Mouse (Mus musculus): ENCODE data around the gene Mboat2. TPM values are rescaled to one million over a fixed set of nuclear protein-coding genes. Genes with fewer than 3 reads are reported as not detected.

Mboat2 gene
- polyA plus RNA-seq, 1 experiment from 2014 or later: 44.5 TPM

GRCm38 (mm10) chr12:25010416-25010815 is 179.7 kb downstream of the Mboat2 start:
- peaks cover 54% of the 10 kb centered on the region for H3K36me3 ChIP-seq (ENCODE audit: insufficient read depth, low read length)
- no peaks in the 10 kb centered on the region for H3K27me3 ChIP-seq (ENCODE audit: insufficient read depth, low read length)
- no peak overlapping the region for H3K9ac ChIP-seq (ENCODE audit: low read depth, low read length)
- no peak for ATAC-seq (replicated peaks; ENCODE audit: low FRiP score, low read depth)
- WGBS: 90% methylated on average over 1 of the region's 1 CpGs
- H3K4me3 ChIP-seq (replicated peaks; ENCODE audit: low read depth, low read length): no peak overlapping the region
- H3K4me2 ChIP-seq (ENCODE audit: low read length): no peak overlapping the region
- no peak for DNase-seq (ENCODE audit: low spot score)
- H3K9me3 ChIP-seq (replicated peaks; ENCODE audit: low read length): no peaks in the 10 kb centered on the region
- no peak for TF ChIP-seq CTCF (IDR thresholded peaks at IDR 0.05; ENCODE audit: low read depth)
- no peaks in the 10 kb centered on the region for H3K4me1 ChIP-seq (replicated peaks; ENCODE audit: insufficient read depth, low read length)
- no peak overlapping the region for H3K27ac ChIP-seq

GRCm38 (mm10) chr12:25011733-25012367 is 181.2 kb downstream of the Mboat2 start:
- no peak overlapping the region for H3K27ac ChIP-seq
- H3K36me3 ChIP-seq (ENCODE audit: insufficient read depth, low read length): peaks cover 63% of the 10 kb centered on the region
- no peak for TF ChIP-seq CTCF (IDR thresholded peaks at IDR 0.05; ENCODE audit: low read depth)
- H3K4me1 ChIP-seq (replicated peaks; ENCODE audit: insufficient read depth, low read length): no peaks in the 10 kb centered on the region
- no peaks in the 10 kb centered on the region for H3K27me3 ChIP-seq (ENCODE audit: insufficient read depth, low read length)
- no peaks in the 10 kb centered on the region for H3K9me3 ChIP-seq (replicated peaks; ENCODE audit: low read length)
- H3K4me2 ChIP-seq (ENCODE audit: low read length): no peak overlapping the region
- H3K9ac ChIP-seq (ENCODE audit: low read depth, low read length): no peak overlapping the region
- 69% methylated on average over 15 of the region's 15 CpGs for WGBS
- ATAC-seq (replicated peaks; ENCODE audit: low FRiP score, low read depth) (no peak), DNase-seq (ENCODE audit: low spot score) (no peak)
- no peak overlapping the region for H3K4me3 ChIP-seq (replicated peaks; ENCODE audit: low read depth, low read length)

GRCm38 (mm10) chr12:25012555-25013540 is 182.2 kb downstream of the Mboat2 start:
- peaks cover 64% of the 10 kb centered on the region for H3K36me3 ChIP-seq (ENCODE audit: insufficient read depth, low read length)
- no peak for DNase-seq (ENCODE audit: low spot score)
- no peak overlapping the region for H3K4me3 ChIP-seq (replicated peaks; ENCODE audit: low read depth, low read length)
- no peak for TF ChIP-seq CTCF (IDR thresholded peaks at IDR 0.05; ENCODE audit: low read depth)
- H3K27me3 ChIP-seq (ENCODE audit: insufficient read depth, low read length): no peaks in the 10 kb centered on the region
- no peak overlapping the region for H3K9ac ChIP-seq (ENCODE audit: low read depth, low read length)
- no peak for ATAC-seq (replicated peaks; ENCODE audit: low FRiP score, low read depth)
- no peak overlapping the region for H3K27ac ChIP-seq
- no peaks in the 10 kb centered on the region for H3K4me1 ChIP-seq (replicated peaks; ENCODE audit: insufficient read depth, low read length)
- H3K4me2 ChIP-seq (ENCODE audit: low read length): no peak overlapping the region
- 71% methylated on average over 13 of the region's 13 CpGs for WGBS
- no peaks in the 10 kb centered on the region for H3K9me3 ChIP-seq (replicated peaks; ENCODE audit: low read length)

Other genes starting within 250 kb of the Mboat2 start
- gene Klf11, start 179.6 kb upstream of the Mboat2 start, polyA plus RNA-seq (2015; fragmentation: Nextera tagmentation; extraction: Ambion mirVana): 15.4 and 17.2 TPM in 2 replicates
- gene Cys1, start 149.1 kb upstream of the Mboat2 start, polyA plus RNA-seq (2015; fragmentation: Nextera tagmentation; extraction: Ambion mirVana): 16.2 and 16.4 TPM in 2 replicates
- 101 and 136 TPM in 2 replicates for gene Rrm2, start 122.6 kb upstream of the Mboat2 start, polyA plus RNA-seq (2015; fragmentation: Nextera tagmentation; extraction: Ambion mirVana)
- gene Kidins220, start 144.0 kb downstream of the Mboat2 start, polyA plus RNA-seq (2015; fragmentation: Nextera tagmentation; extraction: Ambion mirVana): 25.1 and 25.8 TPM in 2 replicates